Mouse (Mus musculus) right cerebral cortex, postnatal 4 days (tissue): ENCODE results near the gene 4930415L06Rik.

Experiments used
- DNase-seq: peaks from one replicate; pipeline ENCODE4 v3.0.0-alpha.2; 2022

4930415L06Rik gene

GRCm38 (mm10) chrX:89932752-89933151, at the start of gene 4930415L06Rik:
TSS of gene 4930415L06Rik (minus strand) at chrX:89932852.
- DNase-seq, result no peak

- DNase-seq, result no peak
Measured at GRCm38 (mm10) chrX:89978621-89979020, 46.0 kb upstream of the 4930415L06Rik start.

GRCm38 (mm10) chrX:89904871-89905270, 27.8 kb downstream of the 4930415L06Rik start:
- no peak for DNase-seq
